Mouse (Mus musculus) testis, adult 2 months (tissue): Measurements from ENCODE around the gene Gclm.

Experiments
- CTCF ChIP-seq: fragments of 200-500 bp; IDR thresholded peaks from 2 replicates; pipeline ENCODE4 v1.5.1; 2012; ENCODE audit warnings: low read depth, mild to moderate bottlenecking, inconsistent platforms, low read length, moderate library complexity; ENCODE audit not compliant: control insufficient read depth, insufficient read depth, insufficient replicate concordance
- POLR2A ChIP-seq: fragments of 200-500 bp; IDR thresholded peaks from 2 replicates; pipeline ENCODE4 v1.6.1; 2012; ENCODE audit warnings: low read depth, mild to moderate bottlenecking, inconsistent platforms, low read length, moderate library complexity; ENCODE audit not compliant: control insufficient read depth

DNA sequence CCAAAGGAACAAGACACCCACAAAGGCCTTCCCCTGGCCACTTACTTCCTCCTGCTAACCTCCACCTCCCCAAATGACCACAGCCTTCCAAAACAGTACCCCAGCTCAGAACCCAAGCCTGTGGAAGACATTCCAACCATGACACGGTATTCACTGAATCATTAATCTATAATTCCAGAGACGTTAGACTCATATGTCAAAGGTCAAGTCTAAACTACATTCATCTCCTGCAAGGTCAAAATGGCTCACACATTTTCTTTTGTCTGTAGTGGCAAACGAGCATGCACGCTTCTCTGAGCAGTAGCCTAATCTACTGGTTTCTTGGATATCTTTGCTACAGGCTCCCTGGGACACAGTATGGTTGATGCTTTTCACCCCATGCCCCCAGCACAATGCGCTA is 34.9 kb upstream of the Gclm start:
- TF ChIP-seq POLR2A (no peak), CTCF (no peak)
